Mouse (Mus musculus) heart, embryonic 11.5 days (tissue): ENCODE data around the gene Plk5. TPM values are rescaled to one million over a fixed set of nuclear protein-coding genes. Genes with fewer than 3 reads are reported as not detected.
"Not testable (repeated sequence)": the region's sequence is repeated elsewhere in the genome, so short reads cannot be mapped to it uniquely, and the experiment has no call there.

ENCODE experiments used
- ATAC-seq: fragments of 200-750 bp; cut with Nextera tagmentation; replicated peaks from 2 replicates; pipeline ENCODE4 v1.8.0; 2017; ENCODE audit warnings: moderate library complexity; ENCODE audit not compliant: insufficient number of reproducible peaks, low FRiP score, low TSS enrichment
- H3K27ac ChIP-seq: fragments of 300-500 bp; sonication (generic); 2 replicates; pipeline ENCODE4 v1.5.1; 2014; ENCODE audit warnings: mild to moderate bottlenecking, low read depth, low read length
- H3K27me3 ChIP-seq: fragments of 300-500 bp; sonication (generic); 2 replicates; pipeline ENCODE4 v1.6.1; 2014; ENCODE audit warnings: mild to moderate bottlenecking, low read length, mixed read lengths; ENCODE audit not compliant: control insufficient read depth, insufficient read depth
- H3K36me3 ChIP-seq: fragments of 300-500 bp; sonication (generic); 2 replicates; pipeline ENCODE4 v1.6.1; 2014; ENCODE audit warnings: mild to moderate bottlenecking, low read length, moderate library complexity, mixed read lengths; ENCODE audit not compliant: control insufficient read depth, insufficient read depth
- H3K4me1 ChIP-seq: fragments of 300-500 bp; sonication (generic); 2 replicates; pipeline ENCODE4 v1.6.1; 2014; ENCODE audit warnings: low read length; ENCODE audit not compliant: control insufficient read depth, insufficient read depth
- H3K4me2 ChIP-seq: fragments of 300-500 bp; sonication (generic); 2 replicates; pipeline ENCODE4 v1.6.1; 2014; ENCODE audit warnings: mild to moderate bottlenecking, moderate library complexity
- H3K4me3 ChIP-seq: fragments of 300-500 bp; sonication (generic); 2 replicates; pipeline ENCODE4 v1.5.1; 2014; ENCODE audit warnings: low read depth, low read length
- H3K9ac ChIP-seq: fragments of 300-500 bp; sonication (generic); 2 replicates; pipeline ENCODE4 v1.6.1; 2014; ENCODE audit warnings: mild to moderate bottlenecking, low read depth, low read length, moderate library complexity
- H3K9me3 ChIP-seq: fragments of 300-500 bp; sonication (generic); replicated peaks from 2 replicates; pipeline ENCODE4 v1.6.1; 2016; ENCODE audit warnings: low read length; ENCODE audit not compliant: control insufficient read depth
- WGBS: fragments of 180-500 bp; shearing (Covaris S2); extraction: QIAGEN DNeasy Blood & Tissue Kit; methylation state at CpG from one replicate; pipeline ENCODE4 v1.1.7; 2014; ENCODE audit not compliant: insufficient replicate concordance; 5-methylcytosine and 5-hydroxymethylcytosine counted together
- polyA plus RNA-seq: library from polyadenylated mRNA; unstranded; fragments of >200 nt; fragmentation: Nextera tagmentation; extraction: Ambion mirVana; gene quantifications from 2 replicates; pipeline ENCODE4 v1.2.1, GENCODE M21; 2014

Gene Plk5
- polyA plus RNA-seq, 1 experiment from 2014 or later = not detected

GRCm38 (mm10) chr10:80341026-80341425, 15.2 kb upstream of the Plk5 start:
- Histone ChIP-seq H3K4me1 (peaks cover 28% of the 10 kb centered on the region), H3K4me2 (no peak overlapping the region), H3K9me3 (no peaks in the 10 kb centered on the region), H3K4me3 (no peak overlapping the region), H3K27me3 (peaks cover 74% of the 10 kb centered on the region), H3K27ac (no peak overlapping the region), H3K9ac (no peak overlapping the region), H3K36me3 (no peaks in the 10 kb centered on the region)
- ATAC-seq = no peak
- 18% methylated on average over 21 of the region's 21 CpGs for WGBS

- no peak for ATAC-seq
- Histone ChIP-seq H3K4me2 (peak overlapping the region; percentile 59), H3K9ac (no peak overlapping the region), H3K4me3 (peak overlapping the region; percentile 38), H3K36me3 (no peaks in the 10 kb centered on the region), H3K27me3 (peaks cover 75% of the 10 kb centered on the region), H3K4me1 (peaks cover 28% of the 10 kb centered on the region), H3K27ac (no peak overlapping the region), H3K9me3 (no peaks in the 10 kb centered on the region)
- 4% methylated on average over 46 of the region's 47 CpGs for WGBS
Observed at GRCm38 (mm10) chr10:80341491-80342304, 14.6 kb upstream of the Plk5 start.

GRCm38 (mm10) chr10:80342305-80342748, 13.9 kb upstream of the Plk5 start:
- peaks cover 75% of the 10 kb centered on the region for H3K27me3 ChIP-seq
- H3K9ac ChIP-seq = no peak overlapping the region
- H3K4me2 ChIP-seq = peak overlapping the region; percentile 59
- H3K4me1 ChIP-seq = peaks cover 28% of the 10 kb centered on the region
- no peak for ATAC-seq
- peak overlapping the region; percentile 38 for H3K4me3 ChIP-seq
- no peak overlapping the region for H3K27ac ChIP-seq
- 1% methylated on average over 26 of the region's 26 CpGs for WGBS
- no peaks in the 10 kb centered on the region for H3K9me3 ChIP-seq
- no peaks in the 10 kb centered on the region for H3K36me3 ChIP-seq

- Histone ChIP-seq H3K4me1 (peaks cover 32% of the 10 kb centered on the region), H3K4me3 (peak overlapping the region; percentile 38), H3K9me3 (no peaks in the 10 kb centered on the region), H3K36me3 (no peaks in the 10 kb centered on the region), H3K27me3 (peaks cover 81% of the 10 kb centered on the region), H3K27ac (no peak overlapping the region), H3K9ac (0 out of 2 replicates have a peak overlapping the region, but pooled peaks have one; percentile 28), H3K4me2 (peak overlapping the region; percentile 59)
- WGBS = under 1% methylated on average over 26 of the region's 33 CpGs
- ATAC-seq = peak; percentile 16; the same call in 1 of the 2 replicates
Observed at GRCm38 (mm10) chr10:80342749-80343424, 13.4 kb upstream of the Plk5 start.

- no peaks in the 10 kb centered on the region for H3K9me3 ChIP-seq
- no peaks in the 10 kb centered on the region for H3K36me3 ChIP-seq
- WGBS = 28% methylated on average over 13 of the region's 13 CpGs
- no peak overlapping the region for H3K9ac ChIP-seq
- H3K27ac ChIP-seq = peak overlapping the region; percentile 22; the same call in 1 of the 2 replicates
- peak overlapping the region; percentile 59 for H3K4me2 ChIP-seq
- H3K4me1 ChIP-seq = peaks cover 36% of the 10 kb centered on the region
- 0 out of 2 replicates have a peak, but pooled peaks have one; percentile 6 for ATAC-seq
- peaks cover 86% of the 10 kb centered on the region for H3K27me3 ChIP-seq
- H3K4me3 ChIP-seq = peak overlapping the region; percentile 38; the same call in 1 of the 2 replicates
Observed at GRCm38 (mm10) chr10:80343425-80343895, 12.8 kb upstream of the Plk5 start.

- ATAC-seq = no peak
- no peaks in the 10 kb centered on the region for H3K36me3 ChIP-seq
Observed at GRCm38 (mm10) chr10:80344131-80344661, 12.1 kb upstream of the Plk5 start.

GRCm38 (mm10) chr10:80345122-80345521, 11.1 kb upstream of the Plk5 start:
- Histone ChIP-seq H3K36me3 (no peaks in the 10 kb centered on the region), H3K4me3 (peak overlapping the region; percentile 10; the same call in 1 of the 2 replicates), H3K27me3 (peaks cover 96% of the 10 kb centered on the region), H3K4me1 (peaks cover 43% of the 10 kb centered on the region), H3K9ac (no peak overlapping the region), H3K4me2 (peak overlapping the region; percentile 12), H3K27ac (no peak overlapping the region), H3K9me3 (no peaks in the 10 kb centered on the region)
- ATAC-seq = no peak
- 0% methylated on average over 15 of the region's 16 CpGs for WGBS

More at GRCm38 (mm10) chr10:80344131-80344661, 12.1 kb upstream of the Plk5 start:
- Histone ChIP-seq H3K4me1 (peaks cover 43% of the 10 kb centered on the region), H3K9ac (no peak overlapping the region), H3K27me3 (peaks cover 91% of the 10 kb centered on the region), H3K9me3 (no peaks in the 10 kb centered on the region), H3K27ac (peak overlapping the region; percentile 66; the same call in 1 of the 2 replicates), H3K4me3 (no peak overlapping the region), H3K4me2 (peak overlapping the region; percentile 12)
- 23% methylated on average over 9 of the region's 9 CpGs for WGBS

- not testable (repeated sequence) for H3K9ac ChIP-seq, H3K27ac ChIP-seq, ATAC-seq, H3K4me3 ChIP-seq, H3K4me2 ChIP-seq, H3K9me3 ChIP-seq, H3K36me3 ChIP-seq
- Histone ChIP-seq H3K4me1 (peaks cover 43% of the 10 kb centered on the region), H3K27me3 (peaks cover 94% of the 10 kb centered on the region)
- 76% methylated on average over 5 of the region's 6 CpGs for WGBS
Observed at GRCm38 (mm10) chr10:80345929-80346328, 10.3 kb upstream of the Plk5 start.
